Comparison of ENCODE assay signal across 20 mouse cellular contexts in the genomic region with DNA sequence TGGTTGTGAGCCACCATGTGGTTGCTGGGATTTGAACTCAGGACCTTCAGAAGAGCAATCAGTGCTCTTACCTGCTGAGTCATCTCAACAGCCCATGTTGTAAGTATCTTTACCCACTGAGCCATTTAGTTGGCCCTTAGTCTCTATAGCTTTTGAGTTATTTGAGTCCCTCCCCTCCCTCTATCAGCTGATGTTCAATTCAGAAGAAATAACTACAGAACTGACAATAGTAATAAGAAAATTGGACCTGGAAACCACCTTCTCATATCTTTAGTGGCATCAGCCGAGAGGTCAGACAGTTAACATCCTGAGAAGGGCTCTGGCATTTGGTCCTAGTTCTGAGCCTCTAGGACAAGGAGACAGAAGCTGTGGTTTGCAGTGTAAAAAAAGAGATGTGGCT. TPM values are rescaled to one million over a fixed set of nuclear protein-coding genes. Genes with fewer than 3 reads are reported as not detected.
DNase-seq lines count a peak whose midpoint lies in the region; ATAC-seq and TF ChIP-seq lines count a peak whose summit lies in the region.
"Had no signal": no experiment of that assay in that cellular context is flagged by ENCODE, and none has a peak within 500 bp of the region (broad histone marks: within the 10 kb centered on the region; RNA-seq: fewer than 3 reads in every experiment).

No protein-coding gene starts in this region.

- TF ChIP-seq POLR2A in MEL (IDR thresholded peaks at IDR 0.05; ENCODE audit: control insufficient read depth in 1 of 2, insufficient read depth in 1 of 2, low read depth in 1 of 2, low read length in 2 of 2, poor library complexity in 1 of 2): no peak
- TF ChIP-seq POLR2A in myocyte (IDR thresholded peaks at IDR 0.05; ENCODE audit: insufficient read length, low read depth): no peak

- no peaks in the 10 kb centered on the region for H3K9me3 ChIP-seq in heart, embryonic 16.5 days (replicated peaks; ENCODE audit: control insufficient read depth, low read length)
- no peaks in the 10 kb centered on the region for H3K9me3 ChIP-seq in MEL (replicated peaks; ENCODE audit: insufficient read depth, low read length)
- H3K9me3 ChIP-seq: forebrain, embryonic 13.5 days; limb, embryonic 15.5 days; megakaryocyte, embryonic 14.5 days; neural tube, embryonic 13.5 days had no signal

- no peak for ATAC-seq in heart, embryonic 16.5 days (replicated peaks; ENCODE audit: extremely low read depth, insufficient read depth, low FRiP score)
- ATAC-seq: forebrain, embryonic 13.5 days had no signal

- peaks cover 45% of the 10 kb centered on the region for H3K36me3 ChIP-seq in heart, embryonic 16.5 days (ENCODE audit: control insufficient read depth, insufficient read depth)
- H3K36me3 ChIP-seq in MEL (ENCODE audit: control insufficient read depth in 1 of 2, insufficient read depth in 2 of 2, low read length in 2 of 2): peaks cover 0 to 24% of the 10 kb centered on the region in 2 experiments; a peak in 2 of 4 replicates
- H3K36me3 ChIP-seq in myocyte (ENCODE audit: control insufficient read depth, insufficient read depth): peaks cover 58% of the 10 kb centered on the region
- H3K36me3 ChIP-seq: G1E had no signal

- no peak overlapping the region; the same call in 1 of the 2 replicates for H3K4me3 ChIP-seq in heart, embryonic 16.5 days (ENCODE audit: low read length)
- H3K4me3 ChIP-seq in MEL (ENCODE audit: control insufficient read depth in 1 of 2, insufficient read depth in 1 of 2, low read depth in 2 of 2, low read length in 2 of 2) (no peak overlapping the region), myocyte (no peak overlapping the region)
- H3K4me3 ChIP-seq: forebrain, embryonic 13.5 days; limb, embryonic 15.5 days; megakaryocyte, embryonic 14.5 days; neural tube, embryonic 13.5 days had no signal

- 80% methylated on average over 1 of the region's 1 CpGs for WGBS in heart, embryonic 16.5 days

- no peak for TF ChIP-seq EP300 in MEL (IDR thresholded peaks at IDR 0.05; ENCODE audit: low read depth in 1 of 2, low read length in 2 of 2)

- H3K9ac ChIP-seq in heart, embryonic 16.5 days (ENCODE audit: low read length): no peak overlapping the region
- no peak overlapping the region for H3K9ac ChIP-seq in MEL (ENCODE audit: control insufficient read depth, low read depth, low read length, poor library complexity, severe bottlenecking)
- H3K9ac ChIP-seq: forebrain, embryonic 13.5 days; limb, embryonic 15.5 days; neural tube, embryonic 13.5 days had no signal

- no peak for DNase-seq in heart, adult 9 months (ENCODE audit: low spot score in 2 of 2)
- DNase-seq in A20 (ENCODE audit: low read depth, low spot score): peak; percentile 37
- peak; percentile 32 for DNase-seq in MEL (ENCODE audit: low read depth, low spot score)
- DNase-seq in lung, postnatal 36 days: no peak
- no peak for DNase-seq in right cerebral cortex, adult 18-20 months
- DNase-seq: cerebellum, adult 11-12 months; cerebellum, postnatal 36 days; layer of hippocampus, postnatal 36 days; right cerebral cortex, postnatal 14 days had no signal

- TF ChIP-seq CTCF in MEL (IDR thresholded peaks at IDR 0.05 in 2 of 3, conservative IDR thresholded peaks at IDR 0.05 in 1 of 3; ENCODE audit: control insufficient read depth in 1 of 3, insufficient read depth in 1 of 3, low read depth in 2 of 3, low read length in 3 of 3, poor library complexity in 1 of 3, severe bottlenecking in 1 of 3): no peak

- H3K4me2 ChIP-seq in heart, embryonic 16.5 days (ENCODE audit: low read depth, low read length): peak overlapping the region; percentile 88; the same call in 1 of the 2 replicates
- H3K4me2 ChIP-seq in myocyte (ENCODE audit: low read depth): peak overlapping the region; percentile 28
- H3K4me2 ChIP-seq: forebrain, embryonic 13.5 days; neural tube, embryonic 13.5 days had no signal

- H3K79me2 ChIP-seq in MEL (ENCODE audit: control insufficient read depth, insufficient read depth, low read length, poor library complexity) (no peaks in the 10 kb centered on the region), myocyte (ENCODE audit: control insufficient read depth, insufficient read depth) (peaks cover 60% of the 10 kb centered on the region)

- H3K27ac ChIP-seq in heart, embryonic 16.5 days (ENCODE audit: low read length): no peak overlapping the region
- peak overlapping the region; percentile 84 for H3K27ac ChIP-seq in MEL (ENCODE audit: control insufficient read depth, low read depth, low read length)
- H3K27ac ChIP-seq: forebrain, embryonic 13.5 days; limb, embryonic 15.5 days; neural tube, embryonic 13.5 days had no signal

- peaks cover 63% of the 10 kb centered on the region for H3K4me1 ChIP-seq in heart, embryonic 16.5 days (ENCODE audit: control insufficient read depth, insufficient read depth, low read length)
- peaks cover 1 to 24% of the 10 kb centered on the region in 2 experiments for H3K4me1 ChIP-seq in MEL (ENCODE audit: control insufficient read depth in 1 of 2, insufficient read depth in 2 of 2, low read length in 2 of 2)

- H3ac ChIP-seq in myocyte (ENCODE audit: control insufficient read depth, insufficient read length): no peak overlapping the region

- no peaks in the 10 kb centered on the region for H3K27me3 ChIP-seq in heart, embryonic 16.5 days (ENCODE audit: control insufficient read depth, insufficient read depth, low read length)
- no peaks in the 10 kb centered on the region for H3K27me3 ChIP-seq in MEL (ENCODE audit: control insufficient read depth in 1 of 2, insufficient read depth in 2 of 2, low read length in 2 of 2)
- no peaks in the 10 kb centered on the region for H3K27me3 ChIP-seq in myocyte (ENCODE audit: control insufficient read depth, insufficient read depth, insufficient read length)
- H3K27me3 ChIP-seq: forebrain, embryonic 13.5 days had no signal

- no peak for TF ChIP-seq RAD21 in MEL (IDR thresholded peaks at IDR 0.05; ENCODE audit: low read depth, low read length)

TF ChIP-seq in MEL, 35 proteins besides CTCF, POLR2A, EP300 and RAD21:
- TF ChIP-seq MYC (IDR thresholded peaks at IDR 0.05; ENCODE audit: low read depth, low read length): no peak
- TF ChIP-seq TBP (IDR thresholded peaks at IDR 0.05; ENCODE audit: low read depth, low read length): peak; percentile 74
TF ChIP-seq in MEL: peak in this region for 1.

TF ChIP-seq in myocyte, 11 proteins besides CTCF, POLR2A, EP300 and RAD21:
- TF ChIP-seq MAX (IDR thresholded peaks at IDR 0.05; ENCODE audit: low read depth) (no peak), POLR2AphosphoS2 (IDR thresholded peaks at IDR 0.05; ENCODE audit: insufficient read length, low read depth) (no peak), REST (IDR thresholded peaks at IDR 0.05; ENCODE audit: insufficient read depth, insufficient read length) (no peak), TCF3 (IDR thresholded peaks at IDR 0.05; ENCODE audit: insufficient read length, low read depth) (no peak), CEBPB (IDR thresholded peaks at IDR 0.05; ENCODE audit: insufficient read depth, poor library complexity, severe bottlenecking) (no peak), SRF (IDR thresholded peaks at IDR 0.05; ENCODE audit: control insufficient read depth, insufficient read length, low read depth) (no peak), E2F4 (IDR thresholded peaks at IDR 0.05; ENCODE audit: insufficient read depth) (no peak), MYOD1 (IDR thresholded peaks at IDR 0.05; ENCODE audit: control insufficient read depth in 1 of 3, insufficient read length in 2 of 3, low read depth in 2 of 3) (no peak), TCF12 (IDR thresholded peaks at IDR 0.05; ENCODE audit: insufficient read depth, poor library complexity, severe bottlenecking) (no peak), MYOG (IDR thresholded peaks at IDR 0.05; ENCODE audit: control insufficient read depth in 1 of 3, insufficient read depth in 1 of 3, insufficient read length in 2 of 3, low read depth in 2 of 3) (no peak), USF1 (IDR thresholded peaks at IDR 0.05; ENCODE audit: low read depth) (no peak)
TF ChIP-seq in myocyte: peak in this region for 0.

RNA-seq across cellular contexts. Expression of gene Prkcg, which starts 5.8 kb away (rescaled TPM):
- 0.32 and 0.33 TPM in 2 replicates for polyA plus RNA-seq in heart, embryonic 16.5 days (2015; fragmentation: Nextera tagmentation; extraction: Ambion mirVana)
- not detected in 2 replicates for total RNA-seq in MEL (2012; rRNA removed)
- polyA plus RNA-seq in MEL (2012; ENCODE audit: insufficient read depth in 1 of 2, insufficient read length in 2 of 2, low read depth in 1 of 2, low replicate concordance in 2 of 2, missing spikeins in 1 of 2): under 1 TPM in 1 of 2 experiments, not detected in 1; 0.10 TPM
- polyA plus RNA-seq in myocyte (2012; fragmentation: generic; extraction: Trizol): 0.50 TPM
- polyA plus RNA-seq: G1E had no signal

RNA-seq across cellular contexts. Expression of gene Myadm, which starts 5.9 kb away (rescaled TPM):
- 220 and 238 TPM in 2 replicates for polyA plus RNA-seq in heart, embryonic 16.5 days (2015; fragmentation: Nextera tagmentation; extraction: Ambion mirVana)
- 0.62 and 1.3 TPM in 2 replicates for total RNA-seq in MEL (2012; rRNA removed)
- polyA plus RNA-seq in MEL (2012; ENCODE audit: insufficient read depth in 1 of 2, insufficient read length in 2 of 2, low read depth in 1 of 2, low replicate concordance in 2 of 2, missing spikeins in 1 of 2) (1 to 10 TPM in 1 of 2 experiments, not detected in 1; 7.4 TPM), myocyte (2012; fragmentation: generic; extraction: Trizol) (209 TPM)
- polyA plus RNA-seq: G1E had no signal

RNA-seq across cellular contexts. Expression of gene Cacng7, which starts 38.0 kb away (rescaled TPM):
- polyA plus RNA-seq in heart, embryonic 16.5 days (2015; fragmentation: Nextera tagmentation; extraction: Ambion mirVana): 0.16 TPM in 1 of 2 replicates, not detected in the other
- total RNA-seq in MEL (2012; rRNA removed): 0.04 TPM in 1 of 2 replicates, not detected in the other
- under 1 TPM in 1 of 2 experiments, not detected in 1; 0.11 TPM for polyA plus RNA-seq in MEL (2012; ENCODE audit: insufficient read depth in 1 of 2, insufficient read length in 2 of 2, low read depth in 1 of 2, low replicate concordance in 2 of 2, missing spikeins in 1 of 2)
- 0.72 TPM for polyA plus RNA-seq in myocyte (2012; fragmentation: generic; extraction: Trizol)
- polyA plus RNA-seq: G1E had no signal

RNA-seq across cellular contexts. Expression of gene Nlrp12, which starts 45.3 kb away (rescaled TPM):
- polyA plus RNA-seq in heart, embryonic 16.5 days (2015; fragmentation: Nextera tagmentation; extraction: Ambion mirVana): not detected in 2 replicates
- total RNA-seq in MEL (2012; rRNA removed): not detected in 2 replicates
- polyA plus RNA-seq in MEL (2012; ENCODE audit: insufficient read depth in 1 of 2, insufficient read length in 2 of 2, low read depth in 1 of 2, low replicate concordance in 2 of 2, missing spikeins in 1 of 2) (not detected), myocyte (2012; fragmentation: generic; extraction: Trizol) (not detected)
- total RNA-seq: heart, adult 18-20 months had no signal
- polyA plus RNA-seq: brain, embryonic 14.5 days; forebrain, embryonic 13.5 days; G1E; kidney, embryonic 16.5 days; limb, embryonic 15.5 days; neural tube, embryonic 13.5 days; urinary bladder, adult 2 months had no signal

Comparison
In these comparisons a context has a peak if more than half of its experiments do, and no peak if none do; other contexts are left out.
1. DNase-seq: peak in A20 (single experiment) and MEL (single experiment); none in heart, adult 9 months (0 of 2), lung, postnatal 36 days (single experiment) and right cerebral cortex, adult 18-20 months (single experiment).